Mouse (Mus musculus) lung, postnatal 14 days (tissue): ENCODE data around the gene Phf24.
"Not testable (repeated sequence)": the region's sequence is repeated elsewhere in the genome, so short reads cannot be mapped to it uniquely, and the experiment has no call there.

Experiments used
- DNase-seq: peaks from one replicate; pipeline ENCODE4 v3.0.0; 2021

The Phf24 gene

DNA sequence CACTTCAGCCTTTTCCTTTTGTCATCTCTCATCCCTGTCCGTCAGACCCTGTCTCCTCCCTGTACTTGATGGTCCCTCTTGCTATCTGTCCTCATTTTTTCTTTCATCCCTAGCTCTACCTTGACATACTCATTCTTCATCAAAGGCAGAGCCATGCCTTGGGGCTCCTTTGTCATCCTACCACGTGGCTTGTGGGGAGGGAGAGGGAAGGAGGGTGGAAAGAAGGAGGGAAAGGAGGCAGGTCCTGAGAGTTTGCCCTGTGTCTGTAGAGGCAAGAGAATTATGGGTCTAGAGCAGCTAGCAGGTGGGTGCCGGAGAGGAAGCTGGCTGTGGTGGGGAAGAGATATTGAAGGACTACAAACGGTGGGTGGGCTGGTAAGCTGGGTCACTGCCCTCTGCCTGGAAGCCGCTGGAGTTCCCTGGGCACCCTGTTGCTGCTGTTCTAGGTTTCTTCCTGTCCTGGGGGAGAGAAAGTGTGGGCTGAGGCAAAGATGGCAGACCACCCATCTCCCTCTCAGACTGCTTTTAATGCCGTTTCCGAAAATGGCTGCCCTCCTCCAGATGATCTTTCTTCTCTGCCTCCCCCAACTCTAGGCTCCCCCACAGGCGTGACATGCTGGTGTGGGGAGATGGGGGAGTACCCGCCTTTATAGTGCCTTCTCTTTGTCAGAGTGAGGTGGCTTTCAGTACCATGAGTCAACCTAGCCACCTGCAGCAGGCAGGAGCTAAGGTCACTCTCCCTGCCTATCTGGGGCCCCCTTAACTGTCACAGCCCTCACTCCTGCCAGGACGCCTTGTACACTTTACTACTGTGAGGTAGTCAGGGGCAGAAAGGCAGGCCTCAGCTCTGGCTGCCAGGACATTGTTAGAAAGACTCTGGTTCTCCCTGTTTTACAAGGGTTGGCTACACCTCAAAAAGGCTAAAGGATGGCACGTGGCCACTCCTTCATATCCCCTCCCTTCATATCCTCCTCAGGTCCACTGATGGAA is 35.0 kb downstream of the Phf24 start:
- DNase-seq: no peak

- no peak for DNase-seq
These were observed 36.1 kb downstream of the Phf24 start for GRCm38 (mm10) chr4:42952563-42952962.

GRCm38 (mm10) chr4:42953435-42954094 is 37.1 kb downstream of the Phf24 start:
- no peak for DNase-seq

DNA sequence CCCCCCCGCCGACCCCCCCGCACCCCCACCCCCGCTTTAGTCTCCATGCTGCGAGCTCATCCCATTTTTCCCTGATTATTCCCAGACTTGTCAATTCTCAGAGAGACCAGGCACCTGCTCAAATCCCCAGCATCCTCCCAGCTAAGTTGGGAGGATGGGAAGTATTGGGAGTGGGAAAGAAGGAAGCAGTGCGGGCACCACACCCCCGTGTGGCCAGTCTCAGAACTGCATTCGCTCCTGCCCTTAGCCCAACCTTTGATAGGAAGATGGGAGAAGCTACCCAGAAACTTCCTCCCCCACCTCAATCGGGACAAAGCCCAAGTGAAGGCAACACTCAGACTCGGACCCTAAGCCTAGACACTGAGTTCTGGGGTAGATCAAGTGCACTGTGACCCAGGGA is 37.8 kb downstream of the Phf24 start:
- peak; percentile 80 for DNase-seq

- no peak for DNase-seq
These were observed 38.7 kb downstream of the Phf24 start for GRCm38 (mm10) chr4:42955200-42955599.

- DNase-seq: no peak
These were observed 40.1 kb downstream of the Phf24 start for GRCm38 (mm10) chr4:42956581-42956980.

DNA sequence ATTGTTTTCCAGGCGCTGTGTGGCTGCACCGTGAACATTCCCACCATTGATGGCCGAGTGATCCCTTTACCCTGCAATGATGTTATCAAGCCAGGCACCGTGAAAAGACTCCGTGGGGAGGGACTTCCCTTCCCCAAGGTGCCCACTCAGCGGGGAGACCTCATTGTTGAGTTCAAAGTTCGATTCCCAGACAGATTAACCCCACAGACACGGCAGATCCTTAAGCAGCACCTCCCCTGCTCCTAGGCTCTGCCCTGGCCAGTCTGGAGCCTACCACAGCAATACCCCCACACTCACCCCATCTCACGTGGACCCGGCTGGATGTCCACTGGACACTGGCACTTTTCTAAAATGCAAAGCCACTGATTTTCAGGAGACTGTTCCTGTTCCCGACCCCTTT is 40.8 kb downstream of the Phf24 start:
- DNase-seq: no peak

DNA sequence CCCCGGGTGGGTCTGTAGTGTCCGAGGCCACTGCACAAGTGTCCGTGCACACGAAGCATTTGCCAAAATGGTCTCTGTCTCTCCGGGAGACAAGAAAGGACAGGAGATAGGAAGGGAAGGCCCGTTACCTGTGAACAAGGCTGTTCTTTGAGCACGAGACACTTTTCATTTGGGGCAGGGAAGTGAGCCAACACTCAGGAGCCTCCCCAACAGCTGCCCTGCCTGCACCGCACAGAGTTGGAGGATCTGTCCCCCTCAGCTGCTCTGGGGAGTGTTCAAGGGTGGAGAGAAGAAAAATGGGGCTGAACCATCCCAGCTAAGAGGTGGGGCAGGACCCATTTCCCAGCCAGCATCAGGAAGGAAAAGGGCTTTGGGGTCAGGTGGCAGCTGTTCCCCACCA is 41.5 kb downstream of the Phf24 start:
- DNase-seq: no peak

GRCm38 (mm10) chr4:42958942-42959341 is 42.5 kb downstream of the Phf24 start:
- no peak for DNase-seq

DNA sequence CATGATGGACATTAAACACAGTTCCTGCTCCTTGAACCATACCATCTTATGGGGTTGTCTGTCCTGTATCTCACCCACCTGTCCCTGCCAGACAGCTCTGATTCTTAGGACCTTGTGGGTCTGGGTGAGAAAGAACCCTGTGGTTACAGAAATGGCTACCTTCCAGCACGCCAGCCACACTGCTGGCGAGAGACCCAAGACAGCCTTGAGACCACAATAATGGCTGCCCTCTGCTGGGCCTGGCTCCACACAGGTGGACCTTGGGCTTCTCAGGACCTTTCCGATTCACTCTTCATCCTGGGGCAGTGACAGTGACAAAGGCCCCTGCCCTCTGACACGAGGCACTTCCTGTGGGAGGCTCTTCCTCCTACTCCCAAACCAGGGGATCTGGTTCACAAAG is 42.9 kb downstream of the Phf24 start:
- no peak for DNase-seq

DNA sequence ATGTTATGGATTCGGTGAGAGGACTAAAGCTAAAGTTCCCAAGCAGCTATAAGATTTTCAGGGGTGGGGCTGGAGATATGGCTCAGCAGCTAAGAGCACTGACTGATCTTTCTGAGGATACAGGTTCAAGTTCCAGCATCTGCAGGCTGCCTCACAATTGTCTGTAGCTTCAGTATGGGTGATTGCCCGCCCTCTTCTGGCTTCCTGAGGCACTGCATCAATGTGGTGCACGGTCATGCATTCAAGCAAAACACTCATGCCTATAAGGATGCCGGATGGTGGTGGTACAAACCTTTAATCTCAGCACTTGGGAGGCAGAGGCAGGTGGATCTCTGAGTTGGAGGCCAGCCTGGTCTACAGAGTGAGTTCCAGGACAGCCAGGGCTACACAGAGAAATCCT is 45.1 kb downstream of the Phf24 start:
- peak; percentile 68 for DNase-seq

GRCm38 (mm10) chr4:42963480-42963879 is 47.0 kb downstream of the Phf24 start:
- DNase-seq: no peak

DNA sequence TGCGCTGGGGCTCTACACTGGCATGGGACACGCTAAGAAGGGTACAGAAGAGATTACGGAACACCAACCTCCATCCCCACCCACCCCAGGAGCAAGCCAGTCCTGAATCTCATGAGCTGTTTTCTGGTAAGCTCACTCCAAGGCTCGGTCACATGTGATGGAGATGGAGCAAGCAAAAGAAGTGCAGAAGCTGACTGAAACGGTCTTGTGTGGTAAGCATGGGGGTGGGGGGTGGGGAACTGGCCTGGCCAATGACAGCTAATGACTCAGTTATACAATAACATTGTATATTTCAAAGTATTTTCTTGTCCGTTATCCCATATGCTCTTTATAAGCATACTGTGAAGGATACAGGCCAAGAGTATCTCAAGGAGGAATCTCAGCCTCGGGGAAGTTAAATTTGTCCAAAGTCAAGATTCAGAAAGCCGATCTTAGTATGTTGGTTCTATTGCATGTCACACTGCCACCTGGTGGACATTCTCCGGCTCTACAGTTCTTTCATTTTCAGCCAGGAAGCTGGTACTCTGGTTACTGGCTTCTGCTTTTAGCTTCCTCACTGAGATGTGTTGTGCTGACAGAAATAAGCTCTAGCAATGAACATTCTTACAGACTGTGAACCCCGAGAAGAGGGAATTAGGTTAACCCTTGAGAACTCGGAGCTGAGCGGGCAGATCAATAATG is 48.7 kb downstream of the Phf24 start:
- DNase-seq: peak; percentile 53

DNA sequence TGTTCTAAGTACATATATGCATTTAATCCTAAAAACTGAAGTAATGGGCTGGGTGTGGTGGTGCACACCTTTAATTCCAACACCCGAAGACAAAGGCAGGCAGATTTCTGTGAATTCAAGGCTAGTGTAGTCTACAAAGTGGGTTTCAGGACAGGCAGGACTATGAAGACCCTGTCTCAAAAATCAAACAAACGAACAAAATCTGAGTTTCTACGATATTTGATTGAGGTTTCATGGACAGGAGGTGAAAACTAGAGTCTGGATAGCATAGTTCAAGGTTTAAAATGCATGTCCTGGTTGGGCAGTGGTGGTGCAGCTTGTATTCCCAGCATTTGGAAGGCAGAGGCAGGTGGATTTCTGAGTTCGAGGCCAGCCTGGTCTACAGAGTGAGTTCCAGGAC is 52.8 kb downstream of the Phf24 start, which contains the start of gene 1700022I11Rik:
Gene 1700022I11Rik (plus strand): TSS at position 301 of the 400 bp plus-strand sequence.
- no peak for DNase-seq

DNA sequence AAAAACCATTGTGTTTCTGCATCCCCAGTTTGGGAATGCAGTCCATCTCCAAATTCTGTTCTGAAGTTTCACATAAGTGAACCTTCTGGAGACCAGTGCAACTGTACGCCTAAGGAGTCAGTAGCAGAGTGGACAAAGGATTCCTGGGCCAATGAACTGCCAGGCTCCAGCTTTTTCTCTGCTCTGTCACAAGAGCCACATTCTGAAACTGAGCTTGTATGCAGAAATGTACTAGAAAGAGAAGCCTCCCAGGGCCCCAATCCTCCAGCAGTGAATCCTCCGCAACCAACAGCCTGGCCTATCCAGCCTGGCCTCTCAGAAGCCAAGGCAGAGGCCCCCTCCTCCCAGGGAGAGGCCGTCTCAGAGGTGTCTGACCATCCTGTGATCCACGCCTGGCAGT is 56.5 kb downstream of the Phf24 start:
- no peak for DNase-seq

DNA sequence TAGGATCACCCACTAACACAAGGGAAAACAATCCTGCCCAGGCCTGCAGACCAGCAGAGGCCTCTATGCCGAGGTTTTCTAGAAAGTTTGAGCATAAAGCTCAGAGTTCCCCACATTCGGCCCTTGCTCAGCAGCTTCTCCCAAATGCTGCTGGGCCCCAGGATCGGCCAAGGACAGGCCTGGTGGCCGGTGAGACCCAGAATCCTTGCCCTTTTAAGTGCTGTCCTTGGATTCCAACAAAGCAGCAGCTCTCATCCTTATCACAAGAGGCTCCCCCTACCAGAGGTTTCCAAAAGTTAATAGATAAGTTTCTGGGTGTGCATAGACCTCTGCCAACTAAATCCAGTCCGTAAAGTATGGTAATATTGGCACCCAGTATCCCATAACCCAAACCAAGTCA is 57.4 kb downstream of the Phf24 start:
- DNase-seq: no peak

DNA sequence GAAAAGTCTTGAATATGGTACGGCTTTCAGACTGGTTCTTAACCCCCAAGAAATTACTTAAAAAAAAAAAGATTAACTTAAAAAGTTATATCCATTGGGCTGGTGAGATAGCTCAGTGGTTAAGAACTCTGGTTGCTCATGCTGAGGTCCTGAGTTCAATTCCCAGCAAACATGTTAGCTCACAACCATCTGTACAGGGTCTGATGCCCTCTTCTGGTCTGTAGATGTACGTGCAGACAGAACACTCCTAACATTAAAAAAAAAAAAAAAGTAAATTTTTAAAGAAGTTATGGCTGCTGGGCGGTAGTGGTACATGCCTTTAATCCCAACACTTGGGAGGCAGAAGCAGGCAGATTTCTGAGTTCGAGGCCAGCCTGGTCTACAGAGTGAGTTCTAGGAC is 61.6 kb downstream of the Phf24 start:
- no peak for DNase-seq

- DNase-seq: not testable (repeated sequence)
These were observed 64.0 kb downstream of the Phf24 start for GRCm38 (mm10) chr4:42980467-42980866.

- DNase-seq: no peak
These were observed 71.8 kb downstream of the Phf24 start for GRCm38 (mm10) chr4:42988296-42988695.
